In genomic region chr4:119142230-119142871, GRCm38 (mm10) we compare ENCODE assay signal across 8 mouse cellular contexts. TPM values are rescaled to one million over a fixed set of nuclear protein-coding genes. Genes with fewer than 3 reads are reported as not detected.
DNase-seq lines count a peak whose midpoint lies in the region; ATAC-seq and TF ChIP-seq lines count a peak whose summit lies in the region.

No protein-coding gene starts in this region.

- intact Hi-C loops in heart, postnatal 25 days (cut with DNase I), result no loop called here
- intact Hi-C loops in heart, postnatal 36 days (cut with DNase I), result no loop called here

- H3K36me3 ChIP-seq in embryonic facial prominence, embryonic 10.5 days (replicated peaks), result peaks cover 4% of the 10 kb centered on the region
- H3K36me3 ChIP-seq in testis, adult 2 months (ENCODE audit: control insufficient read depth, insufficient read depth, low read length), result no peaks in the 10 kb centered on the region

- H3K9me3 ChIP-seq in embryonic facial prominence, embryonic 10.5 days, result no peaks in the 10 kb centered on the region

- TF ChIP-seq CTCF in layer of hippocampus, adult 2 months (conservative IDR thresholded peaks at IDR 0.05), result peak; percentile 72
- TF ChIP-seq CTCF in testis, adult 2 months (IDR thresholded peaks at IDR 0.05; ENCODE audit: control insufficient read depth, insufficient read depth, insufficient replicate concordance, low read depth, low read length), result peak; percentile 39; the same call in 1 of the 2 replicates

- 24% methylated on average over 24 of the region's 24 CpGs for WGBS in embryonic facial prominence, embryonic 10.5 days

- H3K4me3 ChIP-seq in embryonic facial prominence, embryonic 10.5 days, result peak overlapping the region; percentile 47
- no peak overlapping the region for H3K4me3 ChIP-seq in layer of hippocampus, adult 2 months
- peak overlapping the region; percentile 3 for H3K4me3 ChIP-seq in testis, adult 2 months (ENCODE audit: control insufficient read depth, low read depth, low read length)

- no peak for TF ChIP-seq POLR2A in testis, adult 2 months (IDR thresholded peaks at IDR 0.05; ENCODE audit: control insufficient read depth, low read depth, low read length)

- peak overlapping the region; percentile 61 for H3K27ac ChIP-seq in embryonic facial prominence, embryonic 10.5 days (replicated peaks)
- no peak overlapping the region for H3K27ac ChIP-seq in layer of hippocampus, adult 2 months
- H3K27ac ChIP-seq in testis, adult 2 months (ENCODE audit: control insufficient read depth, insufficient read depth, low read depth, low read length), result no peak overlapping the region

- H3K27me3 ChIP-seq in embryonic facial prominence, embryonic 10.5 days (replicated peaks; ENCODE audit: low read depth, poor library complexity, severe bottlenecking), result no peaks in the 10 kb centered on the region; the same call in 1 of the 2 replicates
- no peaks in the 10 kb centered on the region for H3K27me3 ChIP-seq in testis, adult 2 months (ENCODE audit: control insufficient read depth, insufficient read depth, low read length)

- H3K4me1 ChIP-seq in embryonic facial prominence, embryonic 10.5 days, result peaks cover 19% of the 10 kb centered on the region
- H3K4me1 ChIP-seq in testis, adult 2 months (ENCODE audit: control insufficient read depth, insufficient read depth, low read length), result peaks cover 9% of the 10 kb centered on the region

- peak; percentile 44 to 46 for DNase-seq in heart, adult 18-20 months
- no peak for DNase-seq in heart, postnatal 25 days (ENCODE audit: low spot score)
- DNase-seq in R1 (ENCODE audit: low read depth, low spot score), result peak; percentile 94
- DNase-seq in embryonic facial prominence, embryonic 10.5 days (ENCODE audit: low spot score), result peak; percentile 83
- peak; percentile 31 to 53 for DNase-seq in heart, postnatal 36 days
- DNase-seq in layer of hippocampus, adult 2 months (ENCODE audit: low spot score in 2 of 2), result peak in 1 of 2 experiments; percentile 50

- peak; percentile 72 for ATAC-seq in megakaryocyte, adult 5-6 weeks (ENCODE audit: poor library complexity, severe bottlenecking)

RNA-seq across cellular contexts. Expression of gene Zfp691, which starts 31.6 kb away (rescaled TPM):
- total RNA-seq in heart, adult 18-20 months (2021), result 10 to 100 TPM; 20.0 to 23.4 TPM
- total RNA-seq in heart, postnatal 25 days (2021), result 10 to 100 TPM; 21.4 to 25.0 TPM
- 11.4 and 13.9 TPM in 2 replicates for polyA plus RNA-seq in embryonic facial prominence, embryonic 10.5 days (2016; fragmentation: Nextera tagmentation; extraction: Ambion mirVana)
- total RNA-seq in heart, postnatal 36 days (2021), result 10 to 100 TPM; 20.0 to 21.5 TPM
- total RNA-seq in layer of hippocampus, adult 2 months (2021), result 1 to 10 TPM; 6.1 to 6.5 TPM
- total RNA-seq in megakaryocyte, adult 5-6 weeks (2015), result 7.0 and 10.2 TPM in 2 replicates
- 1.9 and 4.5 TPM in 2 replicates for total RNA-seq in megakaryocyte, adult 5-6 weeks (2017)
- 25.9 and 28.6 TPM in 2 replicates for polyA plus RNA-seq in testis, adult 2 months (2012; rRNA removed)

RNA-seq across cellular contexts. Expression of gene Slc2a1, which starts 33.8 kb away (rescaled TPM):
- total RNA-seq in heart, adult 18-20 months (2021), result 10 to 100 TPM; 12.2 to 13.5 TPM
- total RNA-seq in heart, postnatal 25 days (2021), result 1 to 10 TPM; 7.3 to 8.0 TPM
- 140 and 166 TPM in 2 replicates for polyA plus RNA-seq in embryonic facial prominence, embryonic 10.5 days (2016; fragmentation: Nextera tagmentation; extraction: Ambion mirVana)
- 10 to 100 TPM in 1 of 2 experiments, 1 to 10 TPM in 1; 9.5 to 12.7 TPM for total RNA-seq in heart, postnatal 36 days (2021)
- total RNA-seq in layer of hippocampus, adult 2 months (2021), result 10 to 100 TPM; 94.5 to 96.4 TPM
- 9.0 and 14.4 TPM in 2 replicates for total RNA-seq in megakaryocyte, adult 5-6 weeks (2015)
- 14.3 and 18.0 TPM in 2 replicates for total RNA-seq in megakaryocyte, adult 5-6 weeks (2017)
- polyA plus RNA-seq in testis, adult 2 months (2012; rRNA removed), result 6.9 and 7.1 TPM in 2 replicates

RNA-seq across cellular contexts. Expression of gene Ermap, which starts 47.5 kb away (rescaled TPM):
- not detected for total RNA-seq in heart, adult 18-20 months (2021)
- under 1 TPM; 0.05 to 0.25 TPM for total RNA-seq in heart, postnatal 25 days (2021)
- polyA plus RNA-seq in embryonic facial prominence, embryonic 10.5 days (2016; fragmentation: Nextera tagmentation; extraction: Ambion mirVana), result 7.2 and 7.4 TPM in 2 replicates
- total RNA-seq in heart, postnatal 36 days (2021), result under 1 TPM in 1 of 2 experiments, not detected in 1; 0.11 TPM
- total RNA-seq in layer of hippocampus, adult 2 months (2021), result under 1 TPM; 0.32 to 0.44 TPM
- 4.4 and 10.0 TPM in 2 replicates for total RNA-seq in megakaryocyte, adult 5-6 weeks (2015)
- total RNA-seq in megakaryocyte, adult 5-6 weeks (2017), result 3.7 and 8.2 TPM in 2 replicates
- polyA plus RNA-seq in testis, adult 2 months (2012; rRNA removed), result 0.17 and 0.18 TPM in 2 replicates

RNA-seq across cellular contexts. Expression of gene Svbp, which starts 52.8 kb away (rescaled TPM):
- total RNA-seq in heart, adult 18-20 months (2021), result 10 to 100 TPM; 15.4 to 19.6 TPM
- total RNA-seq in heart, postnatal 25 days (2021), result 10 to 100 TPM; 15.3 to 19.0 TPM
- 132 and 139 TPM in 2 replicates for polyA plus RNA-seq in embryonic facial prominence, embryonic 10.5 days (2016; fragmentation: Nextera tagmentation; extraction: Ambion mirVana)
- 10 to 100 TPM; 19.0 to 19.6 TPM for total RNA-seq in heart, postnatal 36 days (2021)
- total RNA-seq in layer of hippocampus, adult 2 months (2021), result 10 to 100 TPM; 13.9 to 16.6 TPM
- 20.6 and 28.6 TPM in 2 replicates for total RNA-seq in megakaryocyte, adult 5-6 weeks (2015)
- total RNA-seq in megakaryocyte, adult 5-6 weeks (2017), result 19.7 and 42.9 TPM in 2 replicates
- polyA plus RNA-seq in testis, adult 2 months (2012; rRNA removed), result 186 and 207 TPM in 2 replicates

Comparison
In these comparisons a context has a peak if more than half of its experiments do, and no peak if none do; other contexts are left out.
1. RNA of gene Slc2a1, which starts 33.8 kb away (total RNA-seq): 94.5 to 96.4 TPM in layer of hippocampus, adult 2 months; 9.0 to 18.0 TPM in megakaryocyte, adult 5-6 weeks, 12.2 to 13.5 TPM in heart, adult 18-20 months, 9.5 to 12.7 TPM in heart, postnatal 36 days and 7.3 to 8.0 TPM in heart, postnatal 25 days; every median in the first group is over 4 times any median in the second.